Mouse (Mus musculus) lung, embryonic 15.5 days (tissue): Measurements from ENCODE around the gene Spata48. TPM values are rescaled to one million over a fixed set of nuclear protein-coding genes. Genes with fewer than 3 reads are reported as not detected.

Experiments
- ATAC-seq: fragments of 200-750 bp; cut with Nextera tagmentation; 2 replicates; pipeline ENCODE4 v1.8.0; 2017; ENCODE audit warnings: moderate number of reproducible peaks, borderline replicate concordance; ENCODE audit not compliant: low FRiP score, low TSS enrichment; ENCODE audit errors: extremely low read depth
- H3K27ac ChIP-seq: fragments of 300-500 bp; sonication (generic); 2 replicates; pipeline ENCODE4 v1.5.1; 2015; ENCODE audit warnings: moderate library complexity, mild to moderate bottlenecking, inconsistent platforms
- H3K27me3 ChIP-seq: fragments of 300-500 bp; sonication (generic); 2 replicates; pipeline ENCODE4 v1.6.1; 2015; ENCODE audit warnings: inconsistent platforms
- H3K36me3 ChIP-seq: fragments of 300-500 bp; sonication (generic); 2 replicates; pipeline ENCODE4 v1.6.1; 2015; ENCODE audit warnings: inconsistent platforms
- H3K4me1 ChIP-seq: fragments of 300-500 bp; sonication (generic); 2 replicates; pipeline ENCODE4 v1.6.1; 2015; ENCODE audit warnings: inconsistent platforms
- H3K4me2 ChIP-seq: fragments of 300-500 bp; sonication (generic); 2 replicates; pipeline ENCODE4 v1.6.1; 2015; ENCODE audit warnings: inconsistent platforms, mild to moderate bottlenecking, moderate library complexity
- H3K4me3 ChIP-seq: fragments of 300-500 bp; sonication (generic); 2 replicates; pipeline ENCODE4 v1.5.1; 2015; ENCODE audit warnings: mild to moderate bottlenecking, inconsistent platforms
- H3K9ac ChIP-seq: fragments of 300-500 bp; sonication (generic); 2 replicates; pipeline ENCODE4 v1.6.1; 2015; ENCODE audit warnings: inconsistent platforms
- H3K9me3 ChIP-seq: fragments of 300-500 bp; sonication (generic); 2 replicates; pipeline ENCODE4 v1.6.1; 2016; ENCODE audit warnings: inconsistent platforms
- WGBS: fragments of 180-500 bp; shearing (Covaris S2); methylation state at CpG from one replicate; pipeline ENCODE4 v1.1.7; 2015; 5-methylcytosine and 5-hydroxymethylcytosine counted together
- polyA plus RNA-seq: library from polyadenylated mRNA; unstranded; fragments of >200 nt; fragmentation: Nextera tagmentation; extraction: Ambion mirVana; gene quantifications from 2 replicates; pipeline ENCODE4 v1.2.1, GENCODE M21; 2015

Spata48 gene
- polyA plus RNA-seq, 1 experiment from 2014 or later: 1.7 TPM

GRCm38 (mm10) chr11:11512056-11512455 lies 50.2 kb downstream of the Spata48 start:
- Histone ChIP-seq H3K9ac (no peak overlapping the region), H3K27me3 (no peaks in the 10 kb centered on the region), H3K4me3 (no peak overlapping the region), H3K4me2 (no peak overlapping the region), H3K36me3 (no peaks in the 10 kb centered on the region), H3K27ac (no peak overlapping the region), H3K4me1 (no peaks in the 10 kb centered on the region), H3K9me3 (no peaks in the 10 kb centered on the region)
- no peak for ATAC-seq
- WGBS: 44% methylated on average over 2 of the region's 2 CpGs

DNA sequence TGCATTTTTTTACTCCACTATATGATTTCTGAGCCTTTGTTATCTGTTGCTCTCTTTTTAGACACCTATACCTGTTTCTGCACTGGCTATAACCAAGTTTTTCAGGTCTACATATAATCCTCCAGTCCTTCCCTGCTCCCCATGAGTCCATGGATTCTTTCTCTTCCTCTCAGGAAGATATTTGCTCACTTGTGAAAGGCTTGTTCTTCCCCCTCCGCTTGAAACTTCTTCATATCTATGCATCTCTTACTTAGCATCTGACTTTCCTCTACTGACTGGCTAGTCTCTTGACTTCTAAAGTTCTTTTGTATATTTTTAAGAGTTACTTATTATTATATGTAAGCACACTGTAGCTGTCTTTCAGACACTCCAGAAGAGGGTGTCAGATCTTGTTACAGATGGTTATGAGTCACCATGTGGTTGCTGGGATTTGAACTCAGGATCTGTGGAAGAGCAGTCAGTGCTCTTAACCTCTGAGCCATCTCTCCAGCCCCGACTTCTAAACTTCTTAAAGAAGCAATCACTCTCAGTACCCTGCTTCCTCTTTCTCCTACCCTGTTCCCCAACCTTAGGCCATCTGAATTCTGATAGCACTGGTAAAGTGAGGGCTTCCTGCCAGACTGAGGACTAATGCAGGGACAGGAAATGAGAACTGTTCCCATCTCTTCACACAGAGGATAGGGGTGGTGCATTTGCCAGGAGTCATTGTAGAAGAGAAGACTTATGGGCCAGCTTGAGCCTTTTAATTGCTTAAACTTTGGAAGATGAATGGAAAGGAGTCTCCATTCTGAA lies 51.3 kb downstream of the Spata48 start:
- no peaks in the 10 kb centered on the region for H3K27me3 ChIP-seq
- no peak overlapping the region for H3K27ac ChIP-seq
- 68% methylated on average over 2 of the region's 2 CpGs for WGBS
- no peak overlapping the region for H3K9ac ChIP-seq
- H3K36me3 ChIP-seq: no peaks in the 10 kb centered on the region
- H3K4me3 ChIP-seq: no peak overlapping the region
- no peaks in the 10 kb centered on the region for H3K9me3 ChIP-seq
- H3K4me2 ChIP-seq: no peak overlapping the region
- no peaks in the 10 kb centered on the region for H3K4me1 ChIP-seq
- ATAC-seq: no peak

GRCm38 (mm10) chr11:11514920-11515319 lies 53.0 kb downstream of the Spata48 start:
- Histone ChIP-seq H3K4me2 (no peak overlapping the region), H3K4me1 (no peaks in the 10 kb centered on the region), H3K27me3 (no peaks in the 10 kb centered on the region), H3K9ac (no peak overlapping the region), H3K4me3 (no peak overlapping the region), H3K36me3 (no peaks in the 10 kb centered on the region), H3K27ac (no peak overlapping the region), H3K9me3 (no peaks in the 10 kb centered on the region)
- ATAC-seq: no peak
- WGBS: 87% methylated on average over 4 of the region's 4 CpGs

DNA sequence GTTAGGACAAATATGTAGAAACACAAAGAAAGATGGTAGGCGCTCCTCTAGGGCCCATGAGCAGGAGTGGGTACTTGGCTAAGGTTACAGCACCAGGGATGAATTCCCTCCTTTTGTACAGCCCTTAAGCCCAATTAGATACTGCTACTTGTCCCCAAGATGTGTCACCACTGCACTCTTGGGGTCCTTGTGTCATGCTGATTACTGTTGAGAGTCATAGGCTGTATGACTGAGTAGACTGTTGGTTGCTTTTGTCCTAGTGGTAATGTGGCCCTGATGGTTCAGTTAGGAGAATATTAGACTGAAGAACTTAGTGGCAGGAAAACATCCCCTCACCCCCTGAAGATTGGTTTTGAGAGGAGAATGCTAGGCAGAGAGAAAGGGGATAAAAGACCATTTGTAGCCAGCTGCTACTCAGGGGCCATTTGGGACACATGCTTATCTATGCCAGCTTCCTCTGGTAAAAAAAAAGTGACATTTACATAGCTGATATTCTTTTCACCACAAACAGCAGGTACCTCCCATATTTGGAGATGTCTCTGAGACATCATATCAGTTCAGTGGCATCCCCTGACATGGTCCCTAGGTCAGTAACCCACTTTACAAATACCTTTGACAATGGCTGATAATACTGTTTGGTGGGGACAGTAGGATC lies 56.0 kb downstream of the Spata48 start:
- Histone ChIP-seq H3K4me2 (no peak overlapping the region), H3K4me3 (no peak overlapping the region), H3K9ac (no peak overlapping the region), H3K36me3 (no peaks in the 10 kb centered on the region), H3K27ac (no peak overlapping the region), H3K9me3 (no peaks in the 10 kb centered on the region), H3K4me1 (no peaks in the 10 kb centered on the region), H3K27me3 (no peaks in the 10 kb centered on the region)
- no peak for ATAC-seq
- WGBS: 89% methylated on average over 1 of the region's 1 CpGs

DNA sequence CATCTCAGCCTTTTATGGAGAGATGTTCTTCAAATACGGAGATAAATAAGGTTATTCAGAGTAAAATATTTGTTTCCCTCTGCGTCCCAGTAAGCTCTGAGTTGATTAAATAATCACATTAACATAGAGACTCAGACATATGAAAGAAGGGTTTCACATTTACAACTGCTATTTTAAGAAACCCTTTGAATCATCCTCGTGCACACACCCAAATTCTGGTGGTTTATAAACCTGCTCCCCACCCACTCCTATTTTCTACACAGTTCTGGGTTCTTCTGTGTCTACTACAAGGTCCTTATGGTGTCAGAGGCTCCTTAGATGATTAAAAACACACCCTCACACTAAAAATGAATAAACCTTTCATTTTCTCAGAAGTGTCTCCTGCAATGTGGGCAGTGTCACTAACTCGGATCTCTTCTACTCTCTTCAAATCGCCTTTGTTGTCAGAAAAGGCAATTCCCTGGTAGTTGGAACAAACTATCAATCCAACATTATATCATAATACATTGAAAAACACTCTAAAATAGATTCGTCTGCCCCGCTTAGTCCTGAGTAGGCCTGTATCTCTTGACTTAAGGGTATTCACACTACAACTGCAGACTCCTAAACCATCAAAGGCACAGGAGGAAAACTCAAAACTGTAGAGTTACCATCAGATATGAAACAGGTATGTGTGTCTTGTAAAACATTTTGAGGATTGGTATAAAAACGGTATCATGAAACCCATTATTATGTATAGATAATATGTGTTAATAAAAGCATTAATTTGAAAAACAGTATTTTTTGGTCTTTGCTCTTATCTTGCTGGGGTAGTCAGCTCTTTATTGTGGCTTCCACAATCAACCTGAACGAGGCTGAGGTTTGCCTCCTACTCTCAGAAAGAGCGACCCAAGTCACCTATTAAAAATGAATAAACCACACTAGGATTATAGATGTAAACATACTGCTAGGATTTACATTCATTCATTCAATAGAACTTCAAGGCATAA lies 57.7 kb downstream of the Spata48 start:
- H3K4me3 ChIP-seq: no peak overlapping the region
- H3K4me1 ChIP-seq: no peaks in the 10 kb centered on the region
- H3K9ac ChIP-seq: no peak overlapping the region
- no peaks in the 10 kb centered on the region for H3K36me3 ChIP-seq
- no peak overlapping the region for H3K4me2 ChIP-seq
- no peak overlapping the region for H3K27ac ChIP-seq
- no peaks in the 10 kb centered on the region for H3K27me3 ChIP-seq
- WGBS: 79% methylated on average over 10 of the region's 10 CpGs
- ATAC-seq: no peak
- no peaks in the 10 kb centered on the region for H3K9me3 ChIP-seq

GRCm38 (mm10) chr11:11521908-11522441 lies 60.1 kb downstream of the Spata48 start:
- H3K36me3 ChIP-seq: no peaks in the 10 kb centered on the region
- no peaks in the 10 kb centered on the region for H3K4me1 ChIP-seq
- ATAC-seq: no peak
- H3K27me3 ChIP-seq: no peaks in the 10 kb centered on the region
- H3K4me3 ChIP-seq: no peak overlapping the region
- no peak overlapping the region for H3K27ac ChIP-seq
- WGBS: 64% methylated on average over 5 of the region's 5 CpGs
- no peaks in the 10 kb centered on the region for H3K9me3 ChIP-seq
- no peak overlapping the region for H3K4me2 ChIP-seq
- no peak overlapping the region for H3K9ac ChIP-seq

DNA sequence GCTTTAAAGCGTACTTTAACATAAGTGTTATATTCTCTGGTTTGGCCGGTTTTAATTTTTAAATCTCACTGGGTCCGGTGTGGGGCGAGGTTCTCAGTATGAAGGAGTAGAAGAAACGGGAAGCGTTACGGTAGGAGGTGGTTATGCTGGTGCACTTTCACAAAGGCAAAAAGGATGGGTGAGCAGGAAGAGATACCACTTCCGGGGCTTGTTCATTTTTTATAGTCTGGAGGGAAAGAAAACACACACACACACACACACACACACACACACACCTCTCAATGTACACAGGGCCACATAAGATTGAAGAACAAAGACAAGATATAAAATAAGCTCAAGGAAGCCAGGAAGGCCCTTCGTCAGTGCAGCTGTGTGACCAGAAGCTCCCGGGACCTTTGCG lies 66.9 kb downstream of the Spata48 start:
- Histone ChIP-seq H3K4me3 (no peak overlapping the region), H3K27me3 (no peaks in the 10 kb centered on the region), H3K27ac (no peak overlapping the region), H3K4me1 (no peaks in the 10 kb centered on the region), H3K9me3 (no peaks in the 10 kb centered on the region), H3K9ac (no peak overlapping the region), H3K36me3 (no peaks in the 10 kb centered on the region), H3K4me2 (no peak overlapping the region)
- WGBS: 75% methylated on average over 11 of the region's 11 CpGs
- ATAC-seq: no peak

DNA sequence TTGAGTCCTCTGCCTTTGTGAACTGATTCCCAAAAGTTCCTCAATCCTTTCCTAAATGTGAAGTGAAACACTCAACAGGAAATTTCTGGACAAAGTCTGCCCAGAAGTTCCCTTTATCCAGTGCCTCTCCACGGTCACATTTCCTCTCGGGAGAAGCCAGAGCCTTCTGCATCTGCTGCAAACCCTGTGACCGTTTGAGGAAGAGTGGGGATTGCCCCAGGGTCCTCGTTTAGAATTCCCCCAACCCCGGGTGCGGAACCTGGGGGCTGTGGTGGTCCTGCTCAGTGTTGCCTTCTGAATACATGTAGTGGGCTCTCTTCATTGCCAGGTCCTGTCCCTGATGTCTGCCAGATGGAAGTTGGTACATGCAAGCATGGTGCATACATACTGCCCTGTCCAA lies 67.3 kb downstream of the Spata48 start:
- Histone ChIP-seq H3K9ac (no peak overlapping the region), H3K27ac (no peak overlapping the region), H3K4me1 (no peaks in the 10 kb centered on the region), H3K4me3 (no peak overlapping the region), H3K4me2 (no peak overlapping the region), H3K27me3 (no peaks in the 10 kb centered on the region), H3K36me3 (no peaks in the 10 kb centered on the region), H3K9me3 (no peaks in the 10 kb centered on the region)
- no peak for ATAC-seq
- WGBS: 74% methylated on average over 6 of the region's 6 CpGs

DNA sequence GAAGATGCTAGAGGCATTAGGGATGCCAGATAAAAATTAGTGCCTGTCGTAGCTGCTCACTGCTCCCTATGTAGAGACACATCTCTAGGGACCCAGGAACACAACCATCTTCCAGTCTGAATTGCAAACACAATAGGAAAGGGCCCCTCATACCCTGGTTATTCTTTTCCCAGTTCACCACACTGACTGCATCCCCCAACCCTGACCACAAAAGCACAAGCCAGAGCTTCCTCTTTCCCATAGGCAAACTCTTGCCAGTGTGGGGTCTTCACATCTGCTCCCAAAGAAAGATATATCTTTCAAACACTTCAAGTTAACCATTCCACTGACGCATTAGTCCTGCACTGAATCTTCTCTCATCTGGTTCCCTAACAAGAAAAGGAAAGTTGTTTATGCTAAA lies 68.2 kb downstream of the Spata48 start:
- WGBS: 58% methylated on average over 2 of the region's 2 CpGs
- H3K27me3 ChIP-seq: no peaks in the 10 kb centered on the region
- no peaks in the 10 kb centered on the region for H3K36me3 ChIP-seq
- H3K27ac ChIP-seq: no peak overlapping the region
- no peak for ATAC-seq
- H3K9ac ChIP-seq: no peak overlapping the region
- no peak overlapping the region for H3K4me2 ChIP-seq
- H3K4me3 ChIP-seq: no peak overlapping the region
- no peaks in the 10 kb centered on the region for H3K4me1 ChIP-seq
- no peaks in the 10 kb centered on the region for H3K9me3 ChIP-seq

DNA sequence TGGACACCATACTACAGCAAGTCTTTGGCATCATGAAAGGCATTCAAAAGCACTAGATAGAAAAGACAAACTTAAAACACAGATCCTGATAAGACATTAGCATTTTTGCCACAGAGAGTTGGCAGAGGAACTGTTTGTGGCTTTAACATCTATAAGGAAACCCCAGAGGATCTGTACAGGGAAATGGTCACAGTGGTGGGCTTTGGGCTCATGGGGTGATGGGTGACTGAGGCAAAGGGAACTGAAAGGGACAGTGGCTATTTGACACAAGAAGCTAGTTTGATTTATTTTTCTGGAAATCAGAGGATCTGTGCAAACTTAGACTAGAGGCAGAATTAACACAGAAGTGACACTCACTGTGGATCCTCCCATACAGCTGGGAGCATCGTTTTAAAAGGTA lies 74.4 kb downstream of the Spata48 start:
- Histone ChIP-seq H3K4me2 (no peak overlapping the region), H3K9ac (no peak overlapping the region), H3K9me3 (no peaks in the 10 kb centered on the region), H3K27me3 (no peaks in the 10 kb centered on the region), H3K4me1 (no peaks in the 10 kb centered on the region), H3K4me3 (no peak overlapping the region), H3K36me3 (no peaks in the 10 kb centered on the region), H3K27ac (no peak overlapping the region)
- 85% methylated on average over 1 of the region's 1 CpGs for WGBS
- ATAC-seq: no peak

DNA sequence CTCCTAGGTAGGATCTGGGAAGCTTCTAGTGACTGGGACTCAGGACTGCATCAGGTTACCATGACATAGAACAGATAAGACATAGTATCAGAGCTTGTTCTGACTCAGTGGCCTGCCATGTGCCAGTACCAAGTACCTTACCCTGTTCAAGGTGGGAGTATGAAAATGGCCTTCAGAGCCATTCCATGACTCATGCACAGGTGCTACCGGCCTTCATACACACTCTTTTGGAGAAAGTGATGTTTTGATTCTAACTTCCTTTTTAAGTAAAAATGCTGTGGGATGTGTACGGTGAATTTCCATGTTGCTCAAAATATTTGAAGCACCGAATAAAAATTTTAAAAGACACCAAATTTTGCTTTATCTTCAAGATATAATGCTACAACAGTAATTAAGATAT lies 84.1 kb downstream of the Spata48 start:
- no peaks in the 10 kb centered on the region for H3K4me1 ChIP-seq
- no peaks in the 10 kb centered on the region for H3K27me3 ChIP-seq
- H3K27ac ChIP-seq: no peak overlapping the region
- no peak overlapping the region for H3K4me2 ChIP-seq
- H3K9ac ChIP-seq: no peak overlapping the region
- WGBS: 88% methylated on average over 3 of the region's 3 CpGs
- H3K4me3 ChIP-seq: no peak overlapping the region
- no peaks in the 10 kb centered on the region for H3K9me3 ChIP-seq
- no peak for ATAC-seq
- H3K36me3 ChIP-seq: no peaks in the 10 kb centered on the region
